Mouse (Mus musculus) telencephalon, adult 2 months (tissue): ENCODE results near the gene Epb41l2.

Source experiments
- DNase-seq: peaks from one replicate; pipeline ENCODE4 v3.0.0-alpha.2; 2011; ENCODE audit warnings: low read depth, low spot score

Epb41l2 gene

DNA sequence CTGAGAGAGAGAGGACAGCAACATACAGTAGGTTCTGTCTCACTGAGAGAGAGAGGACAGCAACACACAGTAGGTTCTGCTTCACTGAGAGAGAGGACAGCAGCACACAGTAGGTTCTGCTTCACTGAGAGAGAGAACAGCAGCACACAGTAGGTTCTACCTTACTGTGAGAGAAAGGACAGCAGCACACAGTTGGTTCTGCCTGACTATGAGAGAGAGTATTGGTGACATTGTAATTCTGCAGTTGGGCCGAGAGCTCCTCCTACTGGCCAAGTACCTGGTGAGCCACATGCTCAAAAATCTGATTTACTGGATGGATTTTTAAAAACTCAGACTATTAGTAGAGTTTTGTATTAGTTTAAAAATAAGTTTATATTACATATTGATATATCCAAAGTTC lies 128.9 kb downstream of the Epb41l2 start:
- DNase-seq = peak; percentile 33

DNA sequence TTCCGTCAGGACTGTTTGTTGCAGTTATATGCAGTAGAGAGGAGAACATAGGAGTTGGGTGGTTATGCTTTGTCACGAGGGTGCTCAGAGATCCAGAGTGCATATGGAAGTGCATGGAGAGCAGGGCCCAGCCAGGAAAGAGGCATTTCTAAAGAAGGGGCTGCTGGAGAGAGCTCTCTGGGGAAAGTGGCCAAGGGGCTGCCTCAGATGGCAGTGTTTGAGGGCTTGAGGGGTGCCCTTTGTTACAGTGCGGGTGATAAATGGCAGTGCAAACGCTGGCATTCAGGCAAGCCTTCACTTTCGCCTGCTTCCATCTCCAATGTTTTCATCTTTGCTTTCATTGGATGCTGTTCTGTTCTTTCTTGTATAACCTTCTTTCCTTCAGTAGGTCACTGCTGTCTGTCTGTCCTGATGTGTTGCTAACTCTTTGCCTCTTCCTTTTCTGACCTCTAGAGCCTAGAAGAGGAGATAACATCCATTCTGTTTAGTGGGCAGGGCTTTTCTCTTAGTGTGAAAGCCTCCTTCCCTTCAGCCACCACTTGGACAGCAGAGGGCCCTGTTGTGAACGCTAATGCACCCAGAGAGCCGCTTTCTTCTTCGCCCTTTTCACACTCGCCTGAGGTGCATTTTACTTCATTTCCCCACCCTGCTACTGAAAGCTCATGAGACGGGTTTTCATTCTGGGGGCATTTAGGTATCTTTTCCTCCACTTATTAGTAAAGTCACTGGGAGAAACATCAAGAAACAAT lies 139.9 kb downstream of the Epb41l2 start:
- no peak for DNase-seq

DNA sequence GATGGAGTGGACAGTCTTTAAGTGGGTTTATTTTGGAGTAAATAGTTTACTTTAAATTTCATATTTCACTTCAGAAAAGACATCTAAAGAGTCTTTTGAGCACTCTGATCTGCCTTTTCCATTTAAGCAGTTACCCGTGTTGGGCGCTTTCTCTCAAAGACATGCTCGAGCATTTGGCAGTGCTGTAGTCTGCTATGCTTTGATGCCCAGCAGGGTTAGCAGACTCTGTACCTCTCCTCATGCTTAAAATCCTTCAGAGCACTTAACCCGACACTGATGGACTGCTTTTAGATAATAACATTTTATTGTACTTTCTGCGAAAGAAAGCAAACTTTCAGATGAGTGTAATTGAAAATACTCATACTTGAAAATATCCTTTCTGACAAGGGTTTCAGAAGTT lies 143.7 kb downstream of the Epb41l2 start:
- DNase-seq = no peak

DNA sequence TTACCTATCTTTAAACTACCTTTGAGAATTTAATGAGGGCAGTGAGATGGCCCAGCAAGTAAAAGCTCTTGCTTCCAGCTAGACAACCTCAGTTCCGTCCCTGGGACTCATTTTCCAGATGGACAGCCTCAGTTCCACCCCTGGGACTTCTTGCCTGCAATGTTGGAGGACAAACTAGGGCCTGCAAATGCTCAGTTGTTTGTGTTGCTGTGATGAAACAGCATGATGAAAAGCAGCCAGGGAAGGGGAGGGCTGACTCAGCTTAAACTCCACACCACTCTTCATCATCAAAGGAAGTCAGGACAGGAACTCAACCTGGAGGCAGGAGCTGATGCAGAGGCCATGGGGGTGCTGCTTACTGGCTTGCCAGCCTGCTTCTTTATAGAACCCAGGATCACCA lies 154.2 kb downstream of the Epb41l2 start:
- DNase-seq = no peak

DNA sequence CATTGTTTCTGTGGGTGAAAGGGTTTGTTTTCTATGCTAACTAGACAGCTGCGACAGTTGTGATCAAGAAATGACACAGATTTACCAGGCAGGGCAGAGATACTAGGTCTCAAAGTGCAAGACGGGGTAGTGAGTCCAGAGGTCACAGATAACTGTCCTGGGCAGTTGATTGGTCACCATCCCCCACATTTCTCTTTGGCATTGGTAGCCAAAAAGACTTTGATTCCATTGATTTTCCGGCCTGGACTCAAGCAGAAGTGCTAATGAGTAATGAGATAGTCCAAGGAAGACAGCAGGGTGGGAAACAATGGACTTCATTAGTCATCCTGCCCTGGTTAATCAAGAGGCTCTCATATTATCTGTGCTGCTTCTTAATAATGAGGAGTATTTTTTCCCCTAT lies 160.4 kb downstream of the Epb41l2 start:
- no peak for DNase-seq

DNA sequence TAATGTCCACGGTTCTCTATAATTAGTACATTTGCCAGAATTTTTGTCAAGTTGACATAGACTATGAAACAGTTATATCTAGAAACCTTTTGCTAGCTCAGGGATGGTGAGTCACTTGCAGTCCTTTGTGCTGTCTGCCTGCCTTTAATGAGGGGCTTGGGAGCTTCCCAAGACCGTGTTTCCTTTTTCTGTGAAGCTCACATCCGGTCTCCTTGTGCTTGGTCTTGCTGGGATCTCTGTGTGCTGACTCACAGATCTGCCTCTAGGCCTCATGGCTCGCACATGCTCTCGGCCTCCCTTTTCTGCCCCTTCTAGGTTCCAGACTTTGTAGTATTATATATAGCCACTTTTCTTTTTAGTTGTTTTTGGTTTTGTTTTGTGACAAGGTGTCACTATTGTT lies 160.8 kb downstream of the Epb41l2 start:
- DNase-seq = no peak

DNA sequence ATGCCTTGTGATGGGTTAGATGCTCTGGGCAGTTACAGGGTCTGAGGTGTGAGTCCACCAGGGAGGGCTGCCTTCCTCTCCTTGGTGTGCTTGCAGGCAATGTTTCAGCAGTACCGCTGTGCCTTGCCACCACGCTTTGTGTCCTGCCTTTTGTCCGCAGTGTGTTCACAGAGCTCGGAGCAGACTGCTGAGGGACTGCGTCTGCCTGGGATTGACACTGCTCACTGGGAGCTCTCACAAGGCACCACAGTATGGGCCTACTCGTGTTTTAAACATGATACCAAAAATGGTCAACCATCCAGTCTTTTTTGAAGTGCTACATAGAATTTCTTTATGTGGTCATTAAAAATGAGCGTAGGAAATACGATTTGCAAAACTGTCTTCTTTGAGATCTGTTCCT lies 164.1 kb downstream of the Epb41l2 start:
- no peak for DNase-seq

DNA sequence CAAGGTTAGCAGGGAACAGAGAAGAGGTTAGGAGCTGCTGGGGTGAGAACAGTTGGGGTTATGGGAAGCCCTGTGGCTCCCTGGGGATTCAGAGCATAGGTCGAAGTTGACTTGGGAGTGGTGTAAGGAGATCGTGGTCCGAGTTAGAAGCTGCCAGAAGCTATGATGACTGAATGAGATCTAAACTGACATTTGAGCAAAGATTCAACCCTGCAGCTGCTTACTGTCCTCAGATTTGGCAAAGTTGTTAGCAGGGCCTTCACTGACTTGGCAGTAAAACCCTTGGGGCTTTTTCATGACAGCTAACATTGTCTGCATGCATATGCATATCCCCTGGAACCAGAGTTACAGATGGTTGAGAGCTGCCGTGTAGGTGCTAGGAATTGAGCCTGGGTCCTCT lies 166.6 kb downstream of the Epb41l2 start:
- DNase-seq = no peak

DNA sequence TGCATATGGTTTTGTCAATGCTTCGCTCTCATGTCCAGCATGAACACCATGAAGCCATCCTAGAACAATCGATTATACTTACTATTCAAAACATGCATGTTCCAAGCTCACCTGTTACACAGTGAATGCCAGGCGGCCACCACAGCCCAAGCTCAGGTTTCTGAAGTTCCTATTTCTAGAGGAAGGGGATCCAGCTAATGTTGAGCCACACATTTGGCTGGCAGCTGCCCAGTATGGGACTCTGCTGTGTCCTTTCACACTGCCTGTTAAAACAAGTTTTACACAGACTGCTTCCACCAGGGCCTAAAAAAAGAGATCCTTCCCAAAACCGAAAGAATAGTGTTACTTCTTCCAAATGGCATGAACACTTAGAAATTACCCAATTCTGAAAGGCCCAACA lies 167.0 kb downstream of the Epb41l2 start:
- no peak for DNase-seq

DNA sequence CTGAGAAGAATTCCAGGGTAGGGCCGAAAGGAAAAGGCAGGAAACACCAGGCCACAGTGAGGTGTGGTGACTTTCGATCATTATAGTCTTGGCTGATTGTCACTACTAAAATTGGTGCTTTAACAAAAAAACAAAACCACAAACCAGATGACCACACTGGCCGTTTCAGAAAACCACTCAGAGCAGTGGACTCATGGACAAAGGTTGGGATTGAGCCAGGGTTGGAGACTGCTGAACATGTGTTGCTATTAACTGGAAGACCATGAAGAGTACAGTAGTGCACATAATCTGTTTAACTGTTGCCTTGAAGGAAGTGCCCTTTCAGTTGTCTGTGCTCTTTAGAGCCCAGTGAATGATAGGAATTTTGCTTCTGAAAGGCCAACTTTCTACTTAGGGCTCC lies 167.5 kb downstream of the Epb41l2 start:
- no peak for DNase-seq

DNA sequence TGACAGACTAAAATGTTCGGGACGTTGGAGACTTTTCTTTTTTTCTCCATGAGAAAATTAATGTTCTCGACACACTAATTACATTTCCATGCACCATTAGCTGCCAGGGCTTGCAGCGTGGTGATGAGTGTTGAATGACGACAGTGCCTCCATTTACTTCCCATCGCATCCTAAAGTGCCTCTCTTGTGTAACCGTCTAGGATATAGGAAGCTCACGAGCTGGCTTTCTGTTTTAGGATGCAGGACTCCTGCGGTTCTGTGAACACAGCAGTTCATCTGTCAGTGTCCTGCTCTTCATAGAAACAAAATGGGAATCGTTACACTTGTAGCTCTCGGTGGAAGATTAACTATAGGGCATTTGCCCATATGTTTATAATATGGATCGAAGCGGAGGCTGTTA lies 171.7 kb downstream of the Epb41l2 start:
- DNase-seq = no peak

DNA sequence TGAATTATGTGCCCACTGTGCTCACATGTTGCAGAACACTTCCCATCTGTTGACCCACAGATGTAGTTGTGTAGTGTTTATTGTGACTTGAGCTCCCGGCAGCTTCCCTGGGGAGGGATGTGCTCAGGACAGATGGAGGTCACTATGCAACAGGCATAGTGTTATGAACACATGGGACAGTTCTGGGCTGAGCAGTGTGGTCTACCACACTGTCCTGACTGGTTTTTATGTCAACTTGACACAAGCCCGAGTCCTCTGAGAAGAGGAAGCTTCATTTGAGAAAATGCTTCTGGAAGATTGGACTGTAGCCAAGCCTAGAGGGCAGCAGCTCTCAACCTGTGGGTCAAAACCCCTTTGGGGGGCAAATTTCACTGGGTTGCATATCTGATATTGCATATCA lies 173.5 kb downstream of the Epb41l2 start:
- DNase-seq = no peak

DNA sequence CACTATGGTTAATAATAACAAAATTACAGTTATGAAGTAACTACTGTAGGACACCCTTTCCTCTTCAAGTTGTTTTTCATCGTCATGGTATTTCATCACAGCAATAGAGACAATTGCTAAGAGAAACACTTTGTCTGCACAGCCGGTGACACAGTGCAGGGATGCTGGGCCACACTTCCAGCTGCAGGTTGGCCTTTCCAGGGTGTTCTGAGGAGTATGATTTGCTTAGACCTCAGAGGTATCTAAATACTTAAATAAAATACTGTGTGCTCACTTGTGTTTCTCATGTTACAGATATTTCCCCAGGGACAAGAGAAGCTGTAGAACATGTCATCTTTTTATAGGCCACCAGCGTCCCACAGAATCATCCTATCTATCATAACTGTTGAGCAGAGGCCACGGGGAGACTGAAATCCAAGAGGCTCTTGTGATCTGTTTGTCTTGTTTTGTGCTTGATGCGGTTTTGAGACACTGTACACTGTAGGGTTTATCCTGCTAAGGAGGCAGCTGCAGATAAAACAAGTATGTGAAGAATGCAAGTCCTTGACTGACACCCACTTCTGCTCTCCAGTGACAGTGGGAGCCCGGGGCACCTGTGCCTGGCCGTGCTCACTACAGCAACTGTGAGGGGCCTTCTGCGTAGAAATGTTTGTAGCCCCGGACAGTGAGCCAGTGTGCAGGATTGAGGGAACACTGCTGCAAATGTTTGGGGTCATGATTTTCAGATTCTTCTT lies 174.1 kb downstream of the Epb41l2 start:
- DNase-seq = no peak

DNA sequence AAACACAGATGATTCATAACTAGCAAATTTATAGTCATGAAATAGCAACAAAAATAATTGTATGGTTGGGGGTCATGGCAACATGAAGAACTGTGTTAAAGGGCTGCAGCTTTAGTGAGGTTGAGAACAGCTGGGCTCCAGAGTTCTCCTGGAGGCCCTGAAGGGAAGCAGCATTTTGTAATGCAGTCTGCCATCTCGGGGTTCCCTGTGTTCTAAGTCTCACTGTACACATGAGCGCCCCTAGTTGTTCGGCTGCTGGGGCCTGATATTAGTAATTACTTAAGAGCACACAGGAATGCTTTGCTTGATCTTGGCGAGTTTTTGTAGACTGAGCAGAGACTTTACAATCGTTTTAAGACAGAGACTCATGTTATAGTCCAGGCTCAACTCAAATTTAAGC lies 174.9 kb downstream of the Epb41l2 start:
- no peak for DNase-seq

DNA sequence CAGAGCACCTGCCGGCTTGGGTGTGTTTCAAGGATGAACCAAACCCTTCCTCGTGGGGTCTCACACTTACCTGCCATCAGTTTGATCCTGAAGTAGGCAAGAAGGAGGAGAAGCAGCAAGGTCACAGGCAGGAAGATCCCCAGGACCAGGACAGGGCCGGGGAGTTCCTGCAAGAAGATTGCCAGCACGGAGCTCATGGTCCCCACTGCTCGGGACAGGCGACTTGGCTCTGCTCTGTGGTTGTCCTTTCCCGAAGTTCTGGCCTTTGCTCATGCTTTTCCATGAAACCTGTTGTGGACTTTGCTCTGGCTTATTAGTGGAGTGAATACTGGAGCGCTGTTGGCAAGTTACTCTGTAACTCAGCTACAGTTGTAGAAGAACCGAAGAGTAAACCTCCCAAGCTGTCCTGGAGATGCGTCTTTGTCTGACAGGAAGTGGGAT lies 176.3 kb downstream of the Epb41l2 start, which contains the start of gene Smlr1:
Smlr1 (minus strand) TSS at position 377 of the 441 bp plus-strand sequence.
- DNase-seq = no peak

DNA sequence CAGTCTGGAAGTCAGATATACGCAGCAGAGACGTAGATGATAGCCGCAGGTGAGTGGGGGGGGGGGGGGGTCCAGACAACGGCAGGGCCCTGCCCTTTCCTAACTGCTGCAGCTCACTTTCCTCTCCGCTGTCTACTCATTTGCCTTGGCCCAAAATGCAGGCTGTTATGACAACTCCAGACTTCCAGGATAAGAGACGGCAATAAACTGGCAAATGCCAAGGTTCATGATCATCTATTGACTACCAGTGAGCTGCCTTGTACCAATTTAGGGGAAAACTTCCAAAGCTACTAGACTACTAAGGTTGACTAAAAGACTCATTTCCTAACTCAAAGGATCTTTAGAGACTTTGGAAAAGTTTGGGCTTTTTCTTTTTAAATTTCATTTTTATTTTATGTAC lies 177.0 kb downstream of the Epb41l2 start:
- DNase-seq = no peak

DNA sequence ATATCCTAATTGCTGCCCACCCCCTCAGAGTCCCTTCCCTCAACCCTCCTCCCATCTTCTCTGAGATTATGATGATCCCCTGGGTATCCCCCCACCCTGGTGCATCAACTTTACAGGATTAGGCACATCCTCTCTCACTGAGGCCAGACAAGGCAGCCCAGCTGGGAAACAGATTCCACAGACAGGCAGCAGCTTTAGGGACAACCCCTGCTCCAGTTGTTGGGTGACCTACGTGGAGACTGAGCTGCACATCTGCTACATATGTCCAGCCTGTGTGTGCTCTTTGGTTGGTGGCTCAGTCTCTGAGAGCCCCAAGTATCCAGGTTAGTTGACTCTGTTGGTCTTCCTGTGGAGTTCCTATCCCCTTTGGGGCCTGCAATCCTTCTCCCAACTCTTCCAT lies 179.1 kb downstream of the Epb41l2 start:
- no peak for DNase-seq

DNA sequence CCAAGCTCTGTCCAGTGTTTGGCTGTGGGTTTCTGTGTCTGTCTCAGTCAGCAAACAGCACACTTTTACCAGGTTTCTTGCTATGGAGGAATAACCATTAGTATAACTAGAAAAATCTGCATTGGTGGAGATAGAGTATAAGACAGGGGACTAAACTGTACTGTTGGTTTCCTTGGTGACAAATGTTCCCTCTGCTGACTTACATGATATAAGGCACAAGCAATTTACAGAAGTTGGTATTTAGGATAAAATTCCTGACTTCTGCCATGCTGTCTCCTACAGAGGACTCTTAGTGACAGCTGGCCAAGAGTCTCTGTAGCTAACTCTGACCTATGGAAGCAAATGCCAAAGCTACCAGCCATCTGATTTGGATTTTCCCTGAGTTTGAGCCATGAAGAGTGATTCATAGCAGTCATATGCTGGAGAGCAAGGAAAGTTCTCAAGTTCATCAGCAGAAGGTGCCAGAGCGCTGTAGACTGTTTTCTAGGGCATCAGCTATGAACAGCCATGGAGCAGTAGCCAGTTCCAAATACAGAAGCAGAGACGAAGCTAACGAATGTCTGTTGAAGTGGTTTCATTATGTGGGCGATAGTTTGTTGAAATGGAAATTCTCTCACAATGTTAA lies 179.7 kb downstream of the Epb41l2 start:
- peak; percentile 77 for DNase-seq

DNA sequence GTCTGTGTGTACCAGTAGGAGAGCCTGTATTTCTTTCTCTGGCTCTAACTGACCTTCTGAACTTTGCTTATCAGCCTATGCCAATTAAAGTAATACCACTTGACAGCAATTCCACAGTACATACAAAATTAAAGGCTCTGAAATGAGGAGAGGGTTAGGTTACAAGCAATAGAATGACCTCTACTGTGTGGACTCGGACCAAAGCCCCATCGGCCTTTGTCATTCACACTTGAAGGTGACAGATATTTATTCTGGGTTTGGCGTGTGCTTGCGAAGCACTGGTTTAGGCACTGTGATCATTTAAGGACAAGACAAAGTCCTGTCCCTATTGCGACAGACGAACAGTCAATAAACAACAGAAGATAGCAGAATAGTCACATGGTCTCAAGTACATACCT lies 180.2 kb downstream of the Epb41l2 start:
- DNase-seq = no peak

DNA sequence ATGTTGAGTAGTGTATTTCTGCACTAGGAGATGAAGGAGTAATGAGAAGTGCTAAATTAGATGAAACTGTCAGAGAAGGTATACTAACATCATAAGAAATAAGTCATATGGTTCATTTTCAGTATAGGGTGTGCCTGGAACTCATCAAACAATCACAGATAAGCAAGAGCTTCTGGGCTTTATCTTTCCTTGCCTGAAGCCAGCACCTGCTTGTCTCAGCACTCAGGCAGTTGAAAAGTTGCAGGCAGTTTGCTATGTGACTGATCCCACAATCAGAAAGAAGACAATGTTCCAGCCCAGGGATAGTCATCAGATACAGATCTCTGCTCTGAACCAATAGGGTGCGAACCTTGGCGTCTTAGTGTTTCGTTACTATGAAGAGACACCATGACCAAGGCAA lies 181.5 kb downstream of the Epb41l2 start:
- DNase-seq = no peak

DNA sequence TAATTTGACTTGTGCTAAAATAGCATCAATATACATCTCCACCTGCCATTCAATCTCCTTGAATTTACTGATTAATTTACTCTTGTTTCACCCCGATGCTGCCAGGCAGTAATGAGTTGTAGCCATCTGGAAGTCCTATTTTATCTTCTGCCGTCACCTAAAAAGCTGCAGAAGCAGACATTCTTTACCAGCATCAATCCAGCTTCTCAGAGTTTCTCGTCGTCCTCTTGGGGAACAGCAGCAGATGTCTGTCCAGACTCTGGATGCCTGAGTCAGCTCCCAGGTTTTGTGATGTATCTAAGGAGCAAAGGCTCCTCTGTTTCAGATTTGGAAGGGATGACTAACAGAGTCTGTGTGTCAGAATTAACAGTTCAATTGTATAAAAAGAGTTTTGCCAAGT lies 193.3 kb downstream of the Epb41l2 start:
- DNase-seq = peak; percentile 38

DNA sequence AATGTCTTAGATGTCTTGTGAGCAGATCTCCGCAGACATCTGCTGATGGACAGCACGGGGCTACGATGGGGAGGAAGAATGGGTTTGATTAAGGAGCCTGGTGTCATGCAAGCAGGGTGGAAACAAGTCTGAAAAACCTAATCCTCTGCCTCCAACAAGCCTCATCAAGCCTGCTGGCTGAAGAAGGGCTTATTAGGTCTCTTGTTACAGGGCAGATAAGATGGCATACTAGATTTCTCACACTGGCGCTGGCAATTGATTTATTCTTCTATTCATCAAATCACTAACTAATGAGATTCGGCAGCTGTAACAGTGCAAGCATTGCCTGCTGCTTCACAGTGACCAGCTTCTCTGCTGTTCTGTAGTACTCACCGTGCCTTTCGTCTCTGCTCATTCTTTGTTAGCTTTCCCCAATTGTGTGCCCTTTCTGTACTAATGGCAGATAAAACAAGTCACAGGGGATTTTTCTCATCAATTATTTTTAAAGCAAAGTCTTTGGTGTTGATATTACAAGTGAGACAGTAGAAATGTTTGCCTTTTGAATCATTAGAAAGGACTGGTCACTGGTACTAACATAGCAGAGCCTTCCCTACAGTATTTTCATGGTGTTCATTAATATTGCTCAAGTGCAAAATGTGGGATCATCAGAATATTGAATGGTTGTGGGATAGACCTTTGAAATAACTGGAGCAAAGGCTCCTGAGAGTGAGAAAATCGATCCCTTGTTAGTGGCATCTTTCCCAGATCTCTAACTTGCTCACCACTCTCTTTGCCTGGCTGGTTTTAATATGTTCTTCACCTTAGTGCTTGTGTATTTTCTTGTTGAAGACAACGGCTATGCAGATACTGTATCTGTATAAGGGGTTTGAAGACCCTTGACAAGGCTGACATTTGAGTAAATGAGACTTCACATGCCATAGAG lies 212.0 kb downstream of the Epb41l2 start:
- DNase-seq = no peak
